Mouse (Mus musculus) Muller cell, postnatal 12 days (primary cell): Measurements from ENCODE around the gene Cactin.

Experiments
- DNase-seq: peaks from one replicate; pipeline ENCODE4 v3.0.0-alpha.2; 2015; ENCODE audit errors: inconsistent ontology term

Gene Cactin

DNA sequence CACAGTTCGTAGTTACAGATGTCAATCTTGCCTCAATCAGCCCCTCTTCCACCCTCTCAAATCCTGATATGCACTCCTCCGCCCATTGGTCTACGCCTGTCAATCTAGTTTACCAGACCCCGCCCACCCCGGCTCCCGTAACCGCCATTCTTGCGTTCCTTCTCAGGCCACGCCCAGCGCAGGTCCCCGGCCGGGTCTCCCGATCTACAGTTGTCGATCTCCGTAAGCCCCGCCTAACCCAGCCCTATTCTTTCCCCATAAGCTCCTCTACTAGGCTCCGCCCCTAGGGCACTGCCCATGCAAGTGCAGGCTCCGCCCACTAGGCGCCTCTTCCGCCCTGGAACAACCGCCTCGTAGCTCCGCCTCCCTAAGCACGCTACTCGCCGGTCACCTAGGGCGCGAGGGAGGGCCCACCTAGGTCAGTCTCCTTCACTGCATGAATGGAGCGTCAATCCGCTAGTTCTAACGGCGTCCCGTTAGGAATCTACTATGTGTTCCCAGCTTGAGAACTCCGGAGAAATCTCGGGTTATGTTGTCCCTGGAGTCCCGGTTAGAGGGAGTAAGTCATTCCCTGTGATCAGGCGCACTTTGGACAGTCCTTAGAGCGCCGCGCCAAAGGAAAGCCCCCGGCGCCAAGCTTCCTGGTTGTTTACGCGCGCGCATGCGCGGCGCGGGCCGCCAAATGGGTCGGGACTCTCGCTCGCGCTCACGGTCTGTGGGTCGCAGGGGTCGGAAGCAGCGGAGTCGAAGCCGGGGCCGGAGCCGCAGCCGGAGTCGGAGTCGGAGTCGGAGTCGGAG, at the start of gene Cactin:
Gene Cactin (plus strand): TSS at position 554 of the 798 bp plus-strand sequence.
- peak; percentile 100 for DNase-seq

GRCm38 (mm10) chr10:81272356-81272755, 48.5 kb upstream of the Cactin start:
- no peak for DNase-seq

DNA sequence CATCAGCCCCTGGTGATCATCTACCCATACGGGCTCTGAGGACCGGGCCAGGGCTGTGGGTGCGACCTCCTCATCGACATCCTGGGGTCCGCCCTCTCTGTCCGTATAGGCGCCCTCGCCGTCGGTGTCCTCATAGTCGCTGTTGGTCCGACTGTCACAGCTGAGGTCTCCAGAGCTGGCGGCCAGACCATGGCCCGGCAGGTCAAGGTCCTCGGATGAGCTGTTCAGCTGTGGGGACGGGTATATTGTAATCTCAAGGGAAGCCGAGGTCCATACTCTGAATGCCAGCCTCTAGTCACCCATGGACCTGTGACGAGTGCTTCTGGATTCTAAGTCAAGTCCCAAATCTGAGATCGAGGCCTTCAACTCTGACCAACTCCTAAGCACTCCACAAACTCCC, 47.1 kb upstream of the Cactin start:
- no peak for DNase-seq

DNA sequence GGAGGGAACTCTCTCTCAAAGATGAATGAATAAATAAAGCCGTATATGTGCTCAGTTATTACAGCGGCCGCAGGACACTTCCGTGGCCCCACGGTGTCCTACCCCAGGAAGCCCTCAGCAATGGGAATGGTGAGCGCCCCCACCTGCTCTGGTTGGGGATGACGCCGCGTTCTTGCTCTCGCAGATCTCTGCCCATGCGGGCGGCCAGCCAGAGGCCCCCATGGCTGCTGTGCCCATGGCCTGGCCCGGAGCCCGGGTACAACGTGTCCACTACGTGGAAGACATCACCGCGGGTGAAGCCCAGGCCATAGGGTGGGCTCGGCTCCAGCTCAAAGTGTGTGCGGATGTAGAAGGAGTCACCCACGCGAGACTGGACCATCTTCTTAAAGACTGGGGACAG, 43.2 kb upstream of the Cactin start:
- DNase-seq, result no peak

DNA sequence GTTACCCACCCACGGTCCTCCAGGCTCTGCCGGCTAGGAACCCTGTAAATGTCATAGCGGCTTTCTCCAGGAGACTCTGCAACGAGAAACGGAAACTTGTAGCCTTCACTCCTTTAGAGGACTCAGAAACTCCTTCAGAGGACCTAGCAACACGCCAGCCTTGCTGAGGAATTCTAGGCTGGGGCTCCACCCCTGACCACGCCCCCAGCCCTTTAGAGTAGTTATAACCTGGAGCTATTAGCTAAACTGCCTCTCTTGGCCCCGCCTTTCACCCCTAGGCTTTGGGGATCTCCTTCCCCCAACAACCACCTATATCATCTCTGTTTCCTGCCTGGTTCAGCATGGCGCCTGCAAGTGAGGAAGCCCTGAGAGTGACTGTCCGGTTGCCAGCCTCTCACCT, 41.4 kb upstream of the Cactin start:
- DNase-seq, result no peak

GRCm38 (mm10) chr10:81284189-81284588, 36.7 kb upstream of the Cactin start:
- no peak for DNase-seq

DNA sequence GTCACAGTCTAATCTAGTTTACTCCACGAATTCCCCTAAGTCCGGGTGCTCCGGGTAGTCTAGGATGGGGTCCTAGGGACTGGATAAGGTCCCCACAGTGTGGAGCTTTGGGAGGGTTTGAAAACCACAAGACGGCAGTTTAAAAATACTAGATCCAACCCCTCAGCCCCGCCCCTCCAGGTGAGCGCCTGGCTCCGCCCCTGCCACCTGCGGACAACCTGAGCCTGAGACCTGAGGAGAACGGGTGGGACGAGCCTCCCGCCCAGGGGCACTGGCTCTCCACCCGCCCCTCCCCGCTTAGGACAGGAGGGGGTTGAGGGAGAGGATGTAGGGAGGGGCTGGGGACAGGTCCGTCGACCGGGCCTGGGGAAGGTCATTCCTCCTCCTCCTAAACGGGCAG, 36.2 kb upstream of the Cactin start:
- no peak for DNase-seq

DNA sequence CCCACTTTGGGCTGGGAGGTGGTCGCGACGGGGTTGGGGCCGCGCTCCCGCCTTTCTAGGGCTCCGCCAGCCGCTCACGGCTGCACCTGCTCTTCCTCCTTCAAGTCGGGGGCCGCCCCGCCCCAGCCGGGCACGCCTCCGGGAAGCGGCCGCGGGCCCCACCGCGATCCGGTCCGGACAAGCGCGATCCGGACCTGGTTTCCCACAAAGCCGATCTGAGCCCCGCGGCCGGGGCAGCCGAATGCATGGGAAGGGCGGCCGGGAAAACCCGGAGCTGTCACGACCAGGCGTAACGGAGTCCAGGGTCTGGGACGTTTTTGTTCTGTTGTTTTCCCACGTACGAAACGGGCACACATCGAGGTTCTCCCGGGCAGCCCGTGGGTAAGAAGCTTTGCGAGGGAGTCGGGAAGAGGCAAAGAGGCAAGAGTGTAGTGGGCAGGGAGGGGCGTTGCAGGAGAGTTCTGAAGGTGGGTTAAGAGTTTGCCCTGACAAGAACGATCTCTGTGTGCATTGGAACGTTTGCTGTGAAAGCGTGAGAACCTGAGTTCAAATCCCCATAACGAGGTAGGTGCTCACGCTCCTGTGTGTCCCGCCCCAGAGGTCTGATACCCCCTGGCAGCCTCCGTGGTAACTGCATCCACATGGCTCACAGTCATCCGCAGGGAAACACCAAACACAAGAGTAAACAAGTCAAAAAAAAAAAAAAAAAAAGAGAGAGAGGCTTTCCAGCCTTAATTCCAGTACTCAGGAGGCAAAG, 35.0 kb upstream of the Cactin start:
- DNase-seq, result peak; percentile 93

GRCm38 (mm10) chr10:81286586-81286985, 34.3 kb upstream of the Cactin start:
- no peak for DNase-seq

- no peak for DNase-seq
These were observed 33.3 kb upstream of the Cactin start for GRCm38 (mm10) chr10:81287513-81288157.

DNA sequence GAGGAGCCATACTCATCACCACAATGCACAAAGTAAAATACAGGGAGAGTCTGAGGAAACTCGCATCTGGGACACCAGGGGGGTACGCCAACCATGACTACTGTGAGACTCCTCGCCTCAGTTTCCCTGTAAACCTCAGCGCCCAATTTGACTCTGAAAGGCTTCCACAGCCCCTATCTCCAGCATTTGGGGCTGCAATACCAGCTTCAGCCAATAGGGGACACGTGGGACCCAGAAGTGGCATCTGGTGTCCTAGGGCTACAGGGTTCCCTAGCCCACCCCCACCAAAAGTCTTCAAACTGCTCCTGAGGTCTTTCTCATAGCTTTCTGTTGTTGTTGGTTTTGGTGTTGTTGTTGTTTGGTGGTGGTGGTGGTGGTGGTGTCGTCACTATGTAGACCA, 32.3 kb upstream of the Cactin start:
- no peak for DNase-seq

GRCm38 (mm10) chr10:81289278-81289677, 31.6 kb upstream of the Cactin start:
- peak; percentile 58 for DNase-seq

- no peak for DNase-seq
These were observed 31.1 kb upstream of the Cactin start for GRCm38 (mm10) chr10:81289811-81290210.

DNA sequence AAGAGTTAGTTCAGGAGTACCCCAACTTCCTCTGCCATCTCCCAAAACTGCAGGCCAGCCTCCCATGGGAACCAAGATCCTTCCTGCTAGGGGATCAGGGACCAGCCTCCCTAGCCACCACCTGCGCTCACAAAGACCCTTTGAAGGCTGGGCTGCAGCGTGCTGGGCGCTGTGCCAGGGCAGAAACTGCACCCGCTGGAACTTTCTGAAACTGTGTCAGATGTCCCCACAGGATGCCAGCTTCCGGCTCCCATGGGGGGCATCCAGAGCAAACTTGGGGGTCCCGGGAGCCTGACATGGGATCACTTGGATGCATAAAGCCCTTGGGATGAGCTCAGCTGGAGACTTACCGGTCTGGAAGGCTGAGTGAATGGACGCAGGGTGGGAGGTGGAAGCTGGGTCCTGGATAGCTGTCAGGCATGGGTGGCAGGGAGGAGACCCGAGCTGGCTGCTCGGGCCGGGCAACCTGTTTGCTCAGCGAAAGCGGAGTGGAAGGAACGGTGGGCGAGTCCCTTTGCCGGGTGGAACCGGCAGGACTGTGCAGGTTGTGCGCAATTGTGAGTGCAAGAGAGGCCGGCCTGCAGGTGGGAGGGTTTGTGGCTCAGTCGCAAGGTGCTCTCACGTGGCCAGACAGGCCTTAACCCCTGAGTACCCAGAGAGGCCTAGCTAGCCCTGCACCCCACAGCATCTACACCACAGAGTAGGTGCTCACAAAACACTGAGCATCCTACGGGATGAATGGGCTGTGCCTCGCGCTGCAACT, 30.0 kb upstream of the Cactin start:
- DNase-seq, result no peak

DNA sequence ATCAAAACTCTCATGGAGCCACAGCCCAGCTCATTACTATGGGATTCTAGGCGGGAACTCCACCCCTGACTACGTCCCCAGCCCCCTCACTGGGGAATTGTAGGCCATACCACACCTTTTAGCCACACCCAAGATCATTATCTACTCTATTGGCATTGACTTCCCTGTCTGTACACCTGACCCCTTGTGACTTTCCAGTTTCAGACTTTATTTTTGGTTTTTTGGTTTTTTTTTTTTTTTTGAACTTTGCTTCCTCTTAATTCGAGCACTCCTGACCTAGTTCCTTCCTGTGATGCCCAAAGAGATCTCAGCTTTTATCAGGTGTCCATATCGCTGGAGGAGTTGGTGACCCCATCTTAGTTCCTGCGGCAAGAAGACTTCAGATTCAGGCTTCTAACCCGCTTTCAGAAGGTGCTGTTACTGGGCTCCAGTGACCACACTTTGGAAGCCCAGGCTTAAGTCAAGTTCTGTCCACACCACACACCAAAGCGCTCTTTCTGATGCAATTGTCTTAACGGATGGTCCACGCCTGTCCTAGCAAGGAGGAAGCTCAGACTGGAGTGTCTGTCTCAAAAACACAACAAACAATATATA, 29.3 kb upstream of the Cactin start, which contains the start of gene Tjp3:
Gene Tjp3 (minus strand): TSS at position 71 of the 594 bp plus-strand sequence.
- DNase-seq, result no peak

DNA sequence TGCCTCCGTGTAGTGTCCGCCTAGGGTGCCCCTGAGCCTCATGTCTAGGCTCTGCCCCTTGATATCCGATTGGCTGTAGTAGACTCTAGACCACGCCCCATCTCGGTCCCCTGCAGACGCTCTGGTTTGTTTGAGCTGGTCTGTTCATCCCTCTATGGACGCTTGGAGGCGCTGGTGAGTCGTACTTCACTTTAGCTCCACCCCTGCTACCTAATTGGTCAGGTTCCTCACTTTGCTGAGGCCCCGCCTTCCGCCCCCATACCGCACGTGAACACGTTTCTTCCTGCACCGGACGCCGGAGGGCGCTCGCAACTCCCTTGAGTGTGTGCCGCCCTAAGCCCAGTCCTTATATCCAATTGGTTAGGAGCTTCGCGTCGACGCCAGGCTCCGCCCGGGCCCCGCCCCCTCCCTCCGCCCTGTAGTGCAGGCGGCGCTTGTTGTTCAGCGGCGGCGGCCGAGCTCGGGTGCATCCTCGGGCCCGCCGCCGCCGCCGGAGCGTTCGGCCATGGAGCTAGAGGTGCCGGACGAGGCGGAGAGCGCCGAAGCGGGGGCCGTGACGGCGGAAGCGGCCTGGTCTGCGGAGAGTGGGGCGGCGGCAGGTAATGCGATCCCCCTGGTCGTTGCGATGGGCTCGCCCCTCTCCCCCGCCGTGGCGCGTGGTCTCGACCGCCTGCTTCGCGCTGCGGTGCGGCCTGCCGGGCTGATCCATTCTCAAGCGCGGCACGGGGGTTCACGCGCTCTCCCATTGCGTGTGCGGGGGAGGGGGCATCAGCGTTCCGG, 28.2 kb upstream of the Cactin start, which contains the start of gene Pip5k1c:
Gene Pip5k1c (plus strand): TSS at position 410 of the 780 bp plus-strand sequence.
- DNase-seq, result peak; percentile 100

- DNase-seq, result no peak
These were observed 27.4 kb upstream of the Cactin start for GRCm38 (mm10) chr10:81293334-81294030.

DNA sequence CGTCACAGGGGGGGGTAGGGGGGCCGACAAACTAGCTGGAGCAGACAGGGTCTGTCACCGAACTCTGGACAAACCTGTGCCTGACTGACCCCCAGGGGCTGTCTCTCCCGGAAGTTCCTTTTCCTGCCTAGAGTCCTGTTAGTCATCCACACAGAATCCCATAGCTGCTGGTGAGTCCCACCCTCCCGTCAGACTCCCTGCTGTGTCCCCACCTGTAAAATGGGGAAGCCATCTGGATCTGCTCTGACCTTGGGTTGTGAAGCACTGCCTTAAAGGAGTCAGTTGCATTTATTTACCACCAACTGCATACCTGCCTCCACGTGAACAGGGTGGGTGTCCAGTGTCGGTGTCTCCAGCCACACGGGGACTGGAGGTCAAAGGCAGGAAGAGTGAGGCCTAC, 26.5 kb upstream of the Cactin start:
- no peak for DNase-seq

DNA sequence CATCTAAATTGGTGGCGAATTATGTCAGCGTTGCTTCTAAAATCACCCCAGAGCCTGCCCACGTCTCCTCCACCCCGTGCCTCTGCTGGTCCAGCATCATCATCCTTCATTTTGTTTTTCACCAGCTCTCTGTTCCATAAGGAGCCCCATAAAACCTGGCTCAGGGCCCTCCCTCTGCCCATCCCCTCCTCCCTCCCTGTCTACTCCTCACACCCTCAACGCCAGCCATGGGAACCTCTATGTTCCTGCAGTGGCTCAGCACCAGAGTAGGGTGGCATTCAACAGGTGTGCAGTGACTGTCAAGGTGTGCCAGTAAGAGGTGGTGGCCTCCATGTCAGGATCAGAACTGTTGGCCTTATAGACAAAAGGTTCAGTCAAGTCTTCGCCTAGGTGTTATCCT, 25.7 kb upstream of the Cactin start:
- no peak for DNase-seq

DNA sequence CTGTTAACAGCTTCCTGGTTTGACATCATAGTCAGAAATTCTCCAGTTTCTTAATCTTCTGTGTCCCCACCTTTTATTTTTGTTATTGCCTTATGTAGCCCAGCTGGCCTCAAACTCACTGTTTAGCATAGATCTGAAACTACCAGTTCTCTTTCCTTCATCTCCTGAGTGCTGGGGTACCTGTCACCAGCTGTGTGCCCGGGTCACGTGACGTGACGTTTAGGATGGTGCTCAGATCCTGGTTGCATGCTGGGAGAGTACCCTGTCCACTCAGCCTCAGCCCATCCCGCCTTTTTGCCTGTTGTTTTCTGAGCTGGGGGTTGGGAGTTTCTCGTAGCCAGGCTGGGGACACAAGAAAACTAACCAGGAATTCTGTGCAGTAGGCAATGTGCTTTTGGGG, 23.7 kb upstream of the Cactin start:
- no peak for DNase-seq
